Mouse (Mus musculus) spleen, adult 2 months (tissue): ENCODE measurements around the gene Laptm4a. TPM values are rescaled to one million over a fixed set of nuclear protein-coding genes. Genes with fewer than 3 reads are reported as not detected.

Experiments
- DNase-seq, 2 experiments: peaks; one replicate each; pipeline versions ENCODE4 v3.0.0 to v3.0.0-alpha.2; 2012 to 2021; ENCODE audit warnings: low spot score in 2 of 2, low read depth in 1 of 2
- H3K27ac ChIP-seq: fragments of 200-500 bp; 2 replicates; pipeline ENCODE4 v1.5.1; 2012; ENCODE audit warnings: low read length, inconsistent platforms; ENCODE audit not compliant: insufficient read depth
- H3K27me3 ChIP-seq: fragments of 200-500 bp; 2 replicates; pipeline ENCODE4 v1.6.1; 2012; ENCODE audit warnings: mild to moderate bottlenecking, moderate library complexity, low read length, inconsistent platforms; ENCODE audit not compliant: control insufficient read depth, insufficient read depth
- H3K36me3 ChIP-seq: fragments of 200-500 bp; 2 replicates; pipeline ENCODE4 v1.6.1; 2012; ENCODE audit warnings: mild to moderate bottlenecking, low read length, inconsistent platforms; ENCODE audit not compliant: control insufficient read depth, insufficient read depth
- H3K4me1 ChIP-seq: fragments of 200-500 bp; 2 replicates; pipeline ENCODE4 v1.6.1; 2011; ENCODE audit warnings: inconsistent platforms; ENCODE audit not compliant: control insufficient read depth, insufficient read depth, insufficient read length
- H3K4me3 ChIP-seq: fragments of 200-500 bp; 2 replicates; pipeline ENCODE4 v1.5.1; 2011; ENCODE audit warnings: mild to moderate bottlenecking, inconsistent platforms; ENCODE audit not compliant: insufficient read depth, insufficient read length; ENCODE audit errors: extremely low read depth
- CTCF ChIP-seq: fragments of 200-500 bp; IDR thresholded peaks from 2 replicates; pipeline ENCODE4 v1.5.1; 2011; ENCODE audit warnings: mild to moderate bottlenecking, inconsistent platforms; ENCODE audit not compliant: insufficient read depth, insufficient read length, insufficient replicate concordance; ENCODE audit errors: extremely low read depth
- POLR2A ChIP-seq: fragments of 200-500 bp; IDR thresholded peaks from 2 replicates; pipeline ENCODE4 v1.6.1; 2011; ENCODE audit warnings: low read depth, low read length, inconsistent platforms
- WGBS: fragments of 180-500 bp; shearing (Covaris S2); methylation state at CpG from one replicate; pipeline ENCODE4 v1.1.7; 2018; 5-methylcytosine and 5-hydroxymethylcytosine counted together
- polyA plus RNA-seq: library from polyadenylated mRNA; depleted of rRNA; stranded (reverse); fragments of >200 nt; gene quantifications from 2 replicates; pipeline ENCODE4 v1.2.3, GENCODE M21; 2012

Laptm4a gene
- polyA plus RNA-seq, 1 experiment, result 81.9 TPM

GRCm38 (mm10) chr12:8892876-8893532, 28.5 kb upstream of the Laptm4a start:
- 58% methylated on average over 15 of the region's 21 CpGs for WGBS
- Histone ChIP-seq H3K27me3 (no peaks in the 10 kb centered on the region), H3K36me3 (no peaks in the 10 kb centered on the region), H3K27ac (no peak overlapping the region), H3K4me1 (no peaks in the 10 kb centered on the region), H3K4me3 (no peak overlapping the region)
- no peak for DNase-seq
- no peak for TF ChIP-seq CTCF
- no peak for TF ChIP-seq POLR2A

GRCm38 (mm10) chr12:8897140-8897539, 24.3 kb upstream of the Laptm4a start:
- WGBS, result 89% methylated on average over 7 of the region's 7 CpGs
- no peak overlapping the region for H3K4me3 ChIP-seq
- TF ChIP-seq POLR2A (no peak), CTCF (no peak)

GRCm38 (mm10) chr12:8898879-8899785, 22.3 kb upstream of the Laptm4a start:
- Histone ChIP-seq H3K27ac (no peak overlapping the region), H3K36me3 (no peaks in the 10 kb centered on the region), H3K27me3 (no peaks in the 10 kb centered on the region), H3K4me1 (no peaks in the 10 kb centered on the region), H3K4me3 (no peak overlapping the region)
- TF ChIP-seq CTCF (no peak), POLR2A (no peak)
- WGBS, result 91% methylated on average over 19 of the region's 19 CpGs
- DNase-seq, result no peak

More at GRCm38 (mm10) chr12:8897140-8897539, 24.3 kb upstream of the Laptm4a start:
- H3K36me3 ChIP-seq, result no peaks in the 10 kb centered on the region
- no peaks in the 10 kb centered on the region for H3K27me3 ChIP-seq
- DNase-seq, result no peak
- H3K27ac ChIP-seq, result no peak overlapping the region
- H3K4me1 ChIP-seq, result no peaks in the 10 kb centered on the region

DNA sequence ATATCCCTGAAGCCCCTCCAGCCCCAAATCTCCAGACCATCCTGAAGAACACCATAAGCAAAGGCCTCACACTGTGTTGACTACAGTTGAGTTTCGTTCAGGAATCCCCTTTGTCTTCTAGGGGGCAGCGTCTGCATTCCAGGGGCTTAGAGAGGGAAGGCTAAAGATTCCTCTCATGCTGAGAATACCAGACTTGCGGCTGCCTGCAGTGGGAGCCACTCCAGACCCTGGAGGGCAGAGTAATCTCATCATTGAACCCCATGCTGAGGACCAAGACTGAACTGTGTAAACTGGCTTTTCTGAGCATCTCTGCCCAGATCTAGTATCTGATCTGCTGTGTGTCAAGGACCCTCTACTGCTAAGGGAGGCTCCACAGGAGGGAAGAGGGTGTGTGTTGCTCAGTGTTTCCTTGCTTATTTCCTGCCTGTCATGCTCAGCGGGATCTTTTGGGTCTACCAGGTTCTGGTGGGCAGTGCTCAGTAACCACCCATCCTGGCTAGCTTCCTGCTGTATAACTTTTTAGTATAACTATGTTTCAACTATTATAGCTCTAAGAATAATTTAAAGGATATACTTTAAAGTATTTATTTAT, 21.3 kb upstream of the Laptm4a start:
- Histone ChIP-seq H3K4me3 (no peak overlapping the region), H3K36me3 (no peaks in the 10 kb centered on the region), H3K27ac (no peak overlapping the region), H3K4me1 (no peaks in the 10 kb centered on the region), H3K27me3 (no peaks in the 10 kb centered on the region)
- TF ChIP-seq CTCF, result no peak
- no peak for TF ChIP-seq POLR2A
- 66% methylated on average over 4 of the region's 4 CpGs for WGBS
- DNase-seq, result no peak

GRCm38 (mm10) chr12:8900919-8901663, 20.4 kb upstream of the Laptm4a start:
- Histone ChIP-seq H3K27me3 (no peaks in the 10 kb centered on the region), H3K4me3 (no peak overlapping the region), H3K36me3 (no peaks in the 10 kb centered on the region), H3K27ac (no peak overlapping the region), H3K4me1 (no peaks in the 10 kb centered on the region)
- no peak for DNase-seq
- WGBS, result 46% methylated on average over 5 of the region's 5 CpGs
- TF ChIP-seq CTCF (no peak), POLR2A (no peak)

GRCm38 (mm10) chr12:8901934-8902333, 19.5 kb upstream of the Laptm4a start:
- TF ChIP-seq CTCF (no peak), POLR2A (no peak)
- Histone ChIP-seq H3K36me3 (no peaks in the 10 kb centered on the region), H3K4me1 (no peaks in the 10 kb centered on the region), H3K27me3 (no peaks in the 10 kb centered on the region), H3K4me3 (no peak overlapping the region), H3K27ac (no peak overlapping the region)
- DNase-seq, result no peak
- 83% methylated on average over 2 of the region's 2 CpGs for WGBS
